ENCODE assay signal across 17 mouse cellular contexts in genomic region chr2:114687081-114687480, GRCm38 (mm10). TPM values are rescaled to one million over a fixed set of nuclear protein-coding genes. Genes with fewer than 3 reads are reported as not detected.
A peak's percentile ranks its signal among the peaks of the same experiment; 100 is the strongest.
DNase-seq lines count a peak whose midpoint lies in the region; ATAC-seq lines count a peak whose summit lies in the region.
"Had no signal": no experiment of that assay in that cellular context is flagged by ENCODE, and none has a peak within 500 bp of the region (broad histone marks: within the 10 kb centered on the region; RNA-seq: fewer than 3 reads in every experiment).

No protein-coding gene starts in this region.

- H3K4me2 ChIP-seq in forebrain, embryonic 14.5 days (ENCODE audit: low read length), result no peak overlapping the region
- H3K4me2 ChIP-seq in forebrain, embryonic 11.5 days (ENCODE audit: low read depth, low read length, severe bottlenecking), result no peak overlapping the region
- H3K4me2 ChIP-seq: embryonic facial prominence, embryonic 15.5 days; intestine, embryonic 15.5 days had no signal

- H3K36me3 ChIP-seq in forebrain, embryonic 14.5 days (ENCODE audit: control insufficient read depth, insufficient read depth, low read length), result no peaks in the 10 kb centered on the region
- H3K36me3 ChIP-seq in forebrain, embryonic 11.5 days (ENCODE audit: control insufficient read depth, insufficient read depth, low read length), result no peaks in the 10 kb centered on the region
- H3K36me3 ChIP-seq: embryonic facial prominence, embryonic 15.5 days; intestine, embryonic 15.5 days had no signal

- intact Hi-C loops in left cerebral cortex, postnatal 25 days (cut with DNase I), result no loop called here
- intact Hi-C loops in left cerebral cortex, postnatal 36 days (cut with DNase I), result no loop called here

- peak overlapping the region; percentile 48; the same call in 1 of the 2 replicates for H3K27ac ChIP-seq in forebrain, embryonic 14.5 days (ENCODE audit: low read depth, low read length)
- H3K27ac ChIP-seq in forebrain, embryonic 11.5 days (ENCODE audit: low read depth, low read length), result no peak overlapping the region
- H3K27ac ChIP-seq: embryonic facial prominence, embryonic 15.5 days; intestine, embryonic 15.5 days; liver, embryonic 14.5 days had no signal

- 52% methylated on average over 4 of the region's 4 CpGs for WGBS in forebrain, embryonic 14.5 days
- WGBS in forebrain, embryonic 11.5 days, result 86% methylated on average over 4 of the region's 4 CpGs

- peaks cover 6% of the 10 kb centered on the region; the same call in 1 of the 2 replicates for H3K4me1 ChIP-seq in forebrain, embryonic 14.5 days (ENCODE audit: control insufficient read depth, insufficient read depth, low read length)
- no peaks in the 10 kb centered on the region for H3K4me1 ChIP-seq in forebrain, embryonic 11.5 days (replicated peaks; ENCODE audit: control insufficient read depth, insufficient read depth, low read length)
- H3K4me1 ChIP-seq: embryonic facial prominence, embryonic 15.5 days; intestine, embryonic 15.5 days had no signal

- ATAC-seq in forebrain, embryonic 14.5 days, result peak; percentile 92
- ATAC-seq in forebrain, embryonic 11.5 days (replicated peaks; ENCODE audit: low FRiP score), result no peak
- ATAC-seq: intestine, embryonic 15.5 days had no signal

- no peak overlapping the region for H3K9ac ChIP-seq in forebrain, embryonic 14.5 days (ENCODE audit: low read length)
- H3K9ac ChIP-seq in forebrain, embryonic 11.5 days (ENCODE audit: low read length), result no peak overlapping the region
- H3K9ac ChIP-seq: embryonic facial prominence, embryonic 15.5 days; intestine, embryonic 15.5 days; liver, embryonic 14.5 days had no signal

- no peak overlapping the region for H3K4me3 ChIP-seq in forebrain, embryonic 14.5 days (ENCODE audit: low read depth, low read length)
- H3K4me3 ChIP-seq in forebrain, embryonic 11.5 days (ENCODE audit: low read depth, low read length), result no peak overlapping the region
- H3K4me3 ChIP-seq: embryonic facial prominence, embryonic 15.5 days; intestine, embryonic 15.5 days had no signal

- DNase-seq in forebrain, embryonic 14.5 days (ENCODE audit: low spot score), result peak; percentile 90
- no peak for DNase-seq in forebrain, embryonic 11.5 days (ENCODE audit: low spot score)
- DNase-seq in left cerebral cortex, postnatal 25 days (ENCODE audit: low spot score in 2 of 2), result peak; percentile 6 to 58
- DNase-seq in left cerebral cortex, postnatal 36 days (ENCODE audit: low spot score in 2 of 2), result no peak
- DNase-seq in brain, adult 2 months (ENCODE audit: low read depth, low spot score), result peak; percentile 64
- peak; percentile 13 for DNase-seq in layer of hippocampus, adult 9-10 months (ENCODE audit: low spot score)
- no peak for DNase-seq in adrenal gland, adult 2 months
- no peak for DNase-seq in embryo, embryonic 10 days (ENCODE audit: low spot score)
- DNase-seq: adrenal gland, adult 8-10 months; heart, adult 18-20 months; kidney, postnatal 10 days; lung, postnatal 14 days; retina, postnatal 1 day; thymus, adult 2 months had no signal

- H3K9me3 ChIP-seq in forebrain, embryonic 14.5 days (replicated peaks; ENCODE audit: control insufficient read depth, low read length), result no peaks in the 10 kb centered on the region
- no peaks in the 10 kb centered on the region for H3K9me3 ChIP-seq in forebrain, embryonic 11.5 days (ENCODE audit: control insufficient read depth, low read length)
- H3K9me3 ChIP-seq: embryonic facial prominence, embryonic 15.5 days; intestine, embryonic 15.5 days had no signal

- no peaks in the 10 kb centered on the region for H3K27me3 ChIP-seq in forebrain, embryonic 14.5 days (replicated peaks; ENCODE audit: control insufficient read depth, insufficient read depth, low read length)
- no peaks in the 10 kb centered on the region for H3K27me3 ChIP-seq in forebrain, embryonic 11.5 days (ENCODE audit: control insufficient read depth, insufficient read depth, low read length)
- H3K27me3 ChIP-seq: embryonic facial prominence, embryonic 15.5 days; intestine, embryonic 15.5 days had no signal

RNA-seq across cellular contexts. Expression of gene Dph6, which starts 32.3 kb away (rescaled TPM):
- polyA plus RNA-seq in forebrain, embryonic 14.5 days (2014; fragmentation: Nextera tagmentation; extraction: Ambion mirVana), result 16.1 and 18.4 TPM in 2 replicates
- 24.8 and 25.5 TPM in 2 replicates for polyA plus RNA-seq in forebrain, embryonic 11.5 days (2014; fragmentation: Nextera tagmentation; extraction: Ambion mirVana)
- total RNA-seq in left cerebral cortex, postnatal 25 days (2021), result 10 to 100 TPM; 13.6 to 15.2 TPM
- 10 to 100 TPM; 14.1 to 15.4 TPM for total RNA-seq in left cerebral cortex, postnatal 36 days (2021)
- 10 to 100 TPM; 14.3 to 18.1 TPM for total RNA-seq in adrenal gland, adult 2 months (2021)
- polyA plus RNA-seq in adrenal gland, adult 2 months (2012; rRNA removed), result 8.5 and 11.0 TPM in 2 replicates

Comparison
In these comparisons a context has a peak if more than half of its experiments do, and no peak if none do; other contexts are left out.
1. DNase-seq: peak in forebrain, embryonic 14.5 days (single experiment), left cerebral cortex, postnatal 25 days (2 of 2), brain, adult 2 months (single experiment) and layer of hippocampus, adult 9-10 months (single experiment); none in forebrain, embryonic 11.5 days (single experiment), left cerebral cortex, postnatal 36 days (0 of 2), adrenal gland, adult 2 months (single experiment) and embryo, embryonic 10 days (single experiment).